Mouse (Mus musculus) cerebellum, adult (tissue): Measurements from ENCODE around the gene Taok3.

Experiments
- ATAC-seq: cut with Nextera tagmentation; 2 replicates; pipeline ENCODE4 v1.9.2; 2017; ENCODE audit warnings: mild to moderate bottlenecking, moderate library complexity, mixed read lengths; ENCODE audit not compliant: insufficient number of reproducible peaks, low FRiP score, low TSS enrichment

Gene Taok3

DNA sequence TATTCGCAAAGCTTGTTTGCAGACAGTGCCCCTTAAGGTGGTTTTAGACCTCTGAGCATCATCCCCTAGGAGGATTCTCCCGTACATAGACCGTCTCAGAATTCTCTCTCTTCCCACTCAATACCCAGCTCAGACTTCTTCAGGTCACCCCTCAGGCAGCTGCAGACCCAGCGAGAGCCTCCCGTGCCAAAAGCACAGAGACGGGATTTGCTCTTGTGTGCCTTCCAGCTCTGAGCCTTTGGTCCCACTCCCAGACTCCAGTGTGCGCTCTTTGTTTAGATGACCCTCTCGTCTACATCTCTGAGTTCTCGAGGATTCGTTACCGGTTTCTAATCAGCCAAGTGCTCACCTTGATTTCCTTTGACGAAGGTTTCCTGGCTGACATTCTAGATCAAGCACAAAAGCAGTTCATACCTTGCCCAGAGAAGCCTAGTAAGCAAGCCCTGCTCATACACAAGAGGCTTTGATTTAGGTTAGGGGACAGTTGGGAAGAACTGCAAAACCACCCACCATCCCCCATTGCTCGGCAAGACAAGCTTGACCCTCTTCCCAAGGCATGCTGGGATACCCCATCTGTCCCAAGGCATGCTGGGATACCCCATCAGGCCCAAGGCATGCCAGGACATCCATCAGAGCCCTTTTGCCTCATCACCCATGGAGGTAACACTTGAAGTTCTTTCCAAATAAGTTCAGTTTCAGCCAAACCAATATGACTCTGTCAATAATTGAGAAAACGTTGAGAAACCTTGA lies 48.6 kb downstream of the Taok3 start:
- no peak for ATAC-seq

DNA sequence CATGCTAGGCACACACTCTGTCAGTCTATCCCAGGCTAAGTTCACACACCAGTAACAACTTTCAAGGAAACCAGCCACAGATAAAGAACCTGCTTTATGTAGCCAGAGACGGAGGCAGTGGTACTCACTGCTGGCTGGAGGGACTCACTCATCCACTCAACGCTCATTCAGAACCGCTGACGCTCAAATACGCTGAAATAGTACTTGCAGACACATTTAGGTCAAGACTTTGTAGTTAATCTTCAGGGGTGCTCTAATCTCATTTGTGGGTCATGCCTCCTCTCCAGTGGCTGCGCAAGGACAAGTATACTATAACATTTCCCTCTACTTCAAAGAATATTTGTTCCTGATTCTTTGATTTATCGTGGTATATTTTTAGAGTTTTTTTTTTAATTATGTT lies 54.1 kb downstream of the Taok3 start:
- no peak for ATAC-seq

DNA sequence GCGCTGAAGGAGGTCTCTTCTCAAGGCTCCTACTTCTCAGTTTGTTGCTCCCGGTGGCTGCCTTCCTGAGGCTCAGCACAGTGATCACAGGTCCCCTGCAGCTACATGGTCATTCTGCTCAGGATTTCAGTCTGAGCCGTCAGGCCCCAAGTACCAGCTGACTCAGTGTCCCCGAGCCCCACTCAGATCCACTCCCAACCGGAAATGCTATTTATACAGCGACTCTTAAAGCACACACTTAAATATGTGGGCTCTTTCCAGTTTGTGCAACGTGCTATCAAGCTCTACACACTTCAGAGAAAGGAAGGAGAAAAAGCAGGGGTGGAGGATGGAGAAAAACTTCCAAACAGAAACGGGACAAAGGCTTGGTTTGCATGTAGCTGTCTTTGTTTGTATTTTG lies 56.0 kb downstream of the Taok3 start:
- ATAC-seq: no peak

DNA sequence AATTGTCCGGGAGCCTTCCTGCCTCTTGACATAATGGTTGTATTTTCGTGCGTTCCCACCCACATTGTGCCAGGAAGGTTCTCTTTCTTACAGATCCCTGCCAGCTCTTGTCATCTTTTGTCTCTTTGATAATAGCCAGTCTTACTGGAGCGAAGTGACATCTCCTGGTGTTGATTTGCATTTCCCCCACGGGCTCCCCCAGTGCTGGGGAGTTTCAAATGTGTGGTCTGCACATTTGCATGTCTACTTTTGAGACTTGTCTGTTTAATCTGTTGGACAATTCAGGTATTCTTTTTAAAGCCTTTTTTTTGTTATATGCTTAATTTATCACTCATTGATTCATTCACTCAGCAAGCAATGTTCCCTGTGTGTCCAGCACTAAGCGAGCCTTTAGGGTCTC lies 58.1 kb downstream of the Taok3 start:
- ATAC-seq: no peak

DNA sequence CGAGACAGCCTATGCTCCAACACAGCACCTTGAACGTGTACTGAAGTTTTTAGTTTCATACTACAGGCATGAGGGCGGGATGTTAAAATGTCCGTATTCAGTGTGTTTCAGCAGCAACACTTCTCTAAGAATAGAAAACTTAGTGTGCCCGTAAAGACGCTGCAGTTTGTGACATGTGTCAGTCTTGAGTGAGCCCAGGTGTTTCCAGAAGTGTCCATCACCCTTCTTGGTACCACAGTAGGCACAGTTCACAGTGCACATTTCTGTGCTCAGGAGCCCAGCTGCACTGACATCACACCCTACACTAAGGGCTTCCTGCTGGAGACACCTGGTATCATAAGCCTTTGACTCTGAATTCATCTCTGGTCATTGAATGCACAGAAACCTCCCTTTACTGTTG lies 58.6 kb downstream of the Taok3 start:
- ATAC-seq: no peak

DNA sequence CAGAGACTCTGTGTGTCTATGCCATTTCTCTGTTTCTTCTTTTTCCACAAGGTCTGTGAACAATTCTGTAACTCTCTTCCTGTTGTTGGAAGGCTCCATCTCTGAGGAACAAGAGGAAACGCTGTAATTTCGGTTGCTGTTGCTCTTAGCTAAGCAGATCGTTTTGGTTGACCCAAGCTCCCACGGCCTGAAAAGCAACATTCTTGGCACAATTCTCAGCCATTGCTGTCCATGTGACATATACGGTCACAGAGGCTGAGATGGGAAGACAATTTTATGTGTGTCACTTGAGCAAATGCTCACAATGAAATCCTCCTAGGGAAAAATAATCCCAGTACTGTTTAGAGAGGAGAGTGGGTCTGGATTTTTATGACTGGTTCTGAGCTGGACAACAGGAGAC lies 62.0 kb downstream of the Taok3 start:
- no peak for ATAC-seq

DNA sequence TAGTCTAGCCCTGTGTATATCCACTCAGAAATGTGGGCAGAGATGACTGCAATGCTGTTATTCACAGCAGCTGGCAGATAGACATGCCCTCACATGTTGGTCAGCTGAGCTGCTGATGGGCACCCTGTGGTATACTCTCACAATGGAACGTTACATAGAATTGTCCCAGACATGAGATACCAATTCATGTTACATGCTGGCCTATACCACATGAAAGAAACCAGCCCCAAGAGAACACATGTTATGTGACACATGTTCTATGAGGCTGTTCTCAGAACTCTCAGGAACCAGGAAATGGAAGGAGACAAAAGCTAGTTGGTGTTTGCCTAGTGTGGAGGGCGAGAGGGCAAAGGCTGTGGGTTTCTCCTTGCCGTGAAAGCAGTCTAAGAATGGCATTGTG lies 62.5 kb downstream of the Taok3 start:
- no peak for ATAC-seq

DNA sequence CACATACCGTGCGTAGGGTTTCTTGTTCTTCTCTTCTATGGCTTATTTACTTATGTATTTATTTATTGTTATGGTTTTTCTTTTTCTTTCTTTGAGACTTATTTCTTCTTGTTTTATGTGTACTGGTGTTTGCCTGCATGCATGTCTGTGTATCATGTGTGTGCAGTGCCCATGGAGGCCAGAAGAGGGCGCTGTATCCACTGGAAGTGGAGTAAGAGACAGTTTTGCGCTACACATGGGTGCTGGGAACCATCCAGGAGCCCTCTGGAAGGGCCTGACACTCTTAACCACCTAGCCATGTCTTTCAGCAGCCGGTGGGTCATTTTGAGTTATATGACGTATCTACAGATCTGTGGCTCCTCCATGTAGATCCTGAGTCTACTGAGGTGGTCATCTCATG lies 64.9 kb downstream of the Taok3 start:
- no peak for ATAC-seq

DNA sequence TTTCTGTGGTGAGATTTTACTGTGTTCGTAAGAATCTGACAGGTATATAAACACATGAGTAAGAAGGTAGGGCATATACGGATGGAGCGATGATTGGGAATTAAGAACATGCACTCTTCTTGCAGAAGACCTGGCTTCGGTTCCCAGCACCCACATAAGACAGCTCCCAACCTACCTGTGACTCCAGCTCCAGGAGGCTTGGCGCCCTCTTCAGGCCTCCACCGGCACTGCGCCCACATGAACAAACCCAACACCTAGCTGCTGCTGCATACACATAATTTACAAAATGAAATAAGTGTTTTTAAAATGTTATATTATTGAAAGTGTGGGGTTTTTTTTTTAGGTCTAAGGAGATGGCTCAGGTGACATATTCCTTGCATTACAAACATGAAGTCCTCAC lies 65.7 kb downstream of the Taok3 start:
- ATAC-seq: no peak

DNA sequence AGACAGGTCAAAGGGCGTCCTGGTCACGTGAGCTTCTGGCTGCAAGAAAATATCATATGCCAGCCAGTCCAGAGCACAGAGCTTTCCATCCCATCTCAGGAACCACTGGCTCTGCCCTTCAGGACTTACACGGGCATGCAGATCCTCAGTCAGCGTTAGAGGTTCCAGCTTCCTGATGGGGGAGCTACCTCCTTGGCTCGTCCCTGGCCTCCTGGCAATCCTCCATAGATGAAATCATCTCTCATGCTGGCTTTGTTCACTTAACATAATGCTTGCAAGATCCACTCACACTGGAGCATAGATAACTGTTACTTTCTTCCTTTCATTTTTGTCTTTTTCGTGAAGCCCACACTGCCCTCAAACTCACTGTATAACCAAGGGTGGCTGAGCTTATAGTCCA lies 72.1 kb downstream of the Taok3 start:
- no peak for ATAC-seq

DNA sequence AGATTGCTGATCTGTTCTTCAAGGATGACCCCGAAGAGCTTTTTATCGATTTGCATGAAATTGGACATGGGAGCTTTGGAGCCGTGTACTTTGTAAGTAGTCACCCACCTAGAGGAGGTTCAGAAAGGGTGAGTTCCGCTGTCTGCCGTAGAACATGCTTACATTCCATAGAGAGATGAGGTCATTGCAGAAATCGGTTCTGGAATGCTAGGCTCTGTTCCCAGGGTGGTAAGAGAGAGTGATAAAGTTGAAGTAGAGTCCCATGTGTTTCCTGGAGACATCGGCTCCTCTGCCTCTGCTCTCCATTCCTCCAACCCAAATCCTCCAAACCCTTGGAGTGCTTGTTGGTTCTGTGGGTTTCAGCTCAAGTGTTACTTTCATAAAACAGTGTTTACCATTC lies 73.8 kb downstream of the Taok3 start:
- no peak for ATAC-seq

DNA sequence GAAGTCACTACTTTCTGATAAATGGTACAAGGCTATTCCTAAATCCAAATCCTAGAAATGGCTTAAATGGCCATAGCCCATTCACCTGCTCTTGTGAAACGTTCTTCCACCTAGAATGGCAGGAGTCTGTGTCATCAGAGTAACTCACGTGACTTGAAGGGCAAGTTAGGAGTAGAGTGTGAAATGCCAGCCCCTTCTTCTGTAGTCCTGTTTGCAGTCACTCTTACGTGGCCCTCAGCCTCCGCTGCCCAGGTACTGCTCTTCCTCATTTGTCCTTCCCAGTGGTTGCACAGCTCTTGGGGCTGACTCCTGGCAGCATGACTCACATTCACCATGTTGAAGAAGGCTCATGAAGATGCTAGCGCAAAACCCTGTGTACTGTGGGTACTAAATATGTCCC lies 74.7 kb downstream of the Taok3 start:
- no peak for ATAC-seq

DNA sequence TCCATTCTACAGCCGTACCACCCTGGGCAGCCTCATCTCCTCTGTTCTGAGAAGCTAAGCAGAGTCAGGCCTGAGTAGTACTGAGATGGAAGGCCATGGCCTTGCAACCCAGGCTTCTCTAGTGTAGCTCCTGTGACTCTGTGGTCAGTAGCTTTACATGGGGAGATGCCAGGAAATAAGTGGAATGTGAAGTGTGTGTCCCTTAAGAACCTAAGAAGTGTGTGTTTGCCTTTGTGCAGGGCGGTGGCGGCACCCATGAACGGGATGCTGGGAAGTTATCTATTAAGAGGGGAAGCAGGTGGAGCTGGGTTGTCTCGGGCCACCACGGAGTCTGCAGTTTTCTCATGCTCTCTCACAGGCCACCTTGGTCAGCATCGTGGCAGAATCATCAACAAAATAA lies 76.6 kb downstream of the Taok3 start:
- ATAC-seq: no peak

DNA sequence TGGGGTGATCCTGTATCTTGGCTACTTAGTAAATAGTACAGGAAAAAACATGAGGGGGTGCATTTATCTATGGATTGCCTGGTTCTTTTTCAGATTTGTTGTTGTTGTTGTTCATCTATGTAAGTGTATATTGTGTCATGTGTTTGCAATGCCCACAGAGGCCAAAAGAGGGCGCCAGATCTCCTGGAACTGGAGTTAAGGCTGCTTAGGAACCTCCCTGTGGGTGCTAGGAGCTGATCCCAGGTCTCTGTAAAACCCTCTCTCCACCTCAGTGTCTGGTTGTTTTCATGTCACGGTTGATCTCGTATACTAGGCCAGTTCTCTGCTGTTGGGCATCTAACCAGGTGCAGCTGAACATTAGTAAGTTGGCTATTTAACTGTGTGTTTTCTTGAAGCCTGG lies 78.5 kb downstream of the Taok3 start:
- ATAC-seq: no peak

DNA sequence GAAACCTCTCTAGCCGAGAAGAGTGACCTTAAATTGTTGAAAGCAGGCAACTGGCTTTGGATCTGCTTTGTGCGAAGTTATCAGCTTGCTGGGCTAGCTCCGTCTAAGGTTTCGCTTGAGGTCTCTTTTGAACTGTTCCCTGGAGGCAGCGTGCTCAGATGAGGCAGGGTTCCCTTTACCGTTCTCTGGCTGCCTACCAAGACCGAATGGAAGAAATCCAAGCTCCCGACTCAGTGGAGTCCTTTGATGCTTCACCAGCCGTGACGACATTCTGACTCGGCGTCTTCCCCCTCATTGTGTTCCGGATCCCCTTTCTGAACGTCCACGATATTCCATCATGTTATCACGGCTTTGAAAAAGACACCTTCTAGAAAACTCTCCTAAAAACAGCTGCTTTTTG lies 87.4 kb downstream of the Taok3 start:
- no peak for ATAC-seq

DNA sequence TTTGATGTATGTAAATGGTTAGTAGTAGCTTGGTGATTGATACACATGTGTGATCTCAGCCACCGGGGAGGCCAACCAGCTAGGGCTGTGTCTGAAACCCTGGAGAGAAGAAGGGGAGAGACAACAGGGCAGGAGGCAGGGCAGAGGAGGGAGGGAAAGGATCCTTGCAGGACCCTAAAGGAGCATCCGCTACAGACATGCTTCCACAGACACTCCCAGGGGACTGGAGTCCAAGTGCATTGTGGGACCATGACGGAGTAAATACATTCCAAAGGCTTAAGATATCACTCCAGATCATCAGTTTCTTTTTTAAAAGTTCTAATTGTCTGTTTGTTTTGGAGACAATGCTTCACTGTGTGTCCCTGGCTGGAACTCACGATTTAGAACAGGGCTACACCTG lies 94.1 kb downstream of the Taok3 start:
- ATAC-seq: no peak

DNA sequence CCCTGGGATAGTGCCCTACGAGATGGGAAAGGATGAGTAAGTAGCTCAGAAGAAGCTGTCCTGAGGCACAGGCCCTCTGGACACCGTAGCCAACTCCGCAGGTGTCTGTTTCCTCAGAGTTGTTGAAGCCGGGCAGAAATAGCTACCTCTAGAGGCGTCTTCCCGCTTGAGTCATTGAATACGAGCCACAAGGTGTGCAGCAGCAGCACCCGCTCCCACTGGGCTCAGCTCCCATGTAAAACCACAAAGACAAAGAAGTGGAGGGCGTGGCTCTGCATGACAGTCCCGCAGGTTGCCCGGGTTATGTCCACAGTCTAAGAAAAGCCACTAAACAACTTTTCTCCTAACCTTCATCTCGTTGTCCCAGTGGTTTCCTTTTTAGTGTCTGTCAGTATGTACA lies 111.1 kb downstream of the Taok3 start:
- no peak for ATAC-seq

DNA sequence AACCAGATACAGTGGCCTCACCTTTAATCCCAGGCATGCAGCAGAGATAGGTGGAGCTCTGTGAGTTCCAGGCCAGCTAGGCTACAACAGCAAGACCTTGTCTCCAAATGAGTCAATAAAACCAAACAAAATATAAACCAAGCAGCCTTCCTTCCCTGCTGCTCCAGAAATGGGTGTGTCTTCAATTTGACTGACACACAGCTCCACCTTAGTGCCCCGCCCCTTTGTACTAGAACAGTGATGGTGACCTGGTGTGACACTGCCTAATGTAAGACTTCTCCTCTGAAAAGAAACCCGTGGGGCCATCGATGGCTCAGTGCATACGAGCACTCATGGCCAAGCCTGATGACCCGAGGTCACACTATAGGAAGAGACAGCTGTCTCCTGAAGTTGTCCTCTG lies 116.6 kb downstream of the Taok3 start:
- no peak for ATAC-seq

DNA sequence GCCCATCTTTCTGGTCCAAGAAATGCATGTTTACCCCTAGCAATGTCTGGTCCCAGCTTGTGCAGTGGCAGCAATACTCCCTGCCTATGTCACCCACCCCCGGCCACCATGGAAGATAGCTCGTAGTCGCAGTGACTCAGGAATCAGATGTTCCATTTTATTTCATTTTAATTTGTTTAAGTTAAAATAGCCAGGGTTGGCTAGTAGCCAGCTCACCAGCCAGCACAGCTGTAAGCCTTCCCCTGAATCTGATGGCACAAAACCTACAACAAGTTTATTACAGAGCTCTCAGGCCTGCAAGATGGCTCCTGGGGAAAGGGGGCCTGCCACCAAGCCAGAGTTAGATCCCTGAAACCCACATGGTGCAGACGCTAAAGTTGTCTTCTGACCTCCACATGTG lies 119.2 kb downstream of the Taok3 start:
- no peak for ATAC-seq

DNA sequence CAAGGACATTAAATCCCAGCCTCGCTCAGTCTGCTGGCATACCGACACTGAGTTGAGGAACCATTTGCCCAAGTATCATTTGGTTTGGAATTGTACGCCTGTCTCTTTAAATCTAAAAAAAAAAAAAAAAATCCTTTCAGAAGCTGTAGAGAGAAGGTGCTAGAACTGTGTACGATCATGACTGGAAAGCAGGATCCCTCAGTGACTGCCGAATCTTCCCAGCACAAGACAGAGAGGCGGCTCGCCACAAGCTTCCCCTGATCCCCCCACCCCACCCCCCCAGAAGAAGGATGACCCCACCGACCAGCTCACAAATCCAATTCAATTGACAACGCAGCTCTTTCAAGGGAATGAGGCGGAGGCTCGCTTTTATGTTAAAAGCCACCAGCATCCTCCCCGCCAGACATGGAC lies 120.4 kb downstream of the Taok3 start:
- ATAC-seq: peak; percentile 42; the same call in 1 of the 2 replicates

DNA sequence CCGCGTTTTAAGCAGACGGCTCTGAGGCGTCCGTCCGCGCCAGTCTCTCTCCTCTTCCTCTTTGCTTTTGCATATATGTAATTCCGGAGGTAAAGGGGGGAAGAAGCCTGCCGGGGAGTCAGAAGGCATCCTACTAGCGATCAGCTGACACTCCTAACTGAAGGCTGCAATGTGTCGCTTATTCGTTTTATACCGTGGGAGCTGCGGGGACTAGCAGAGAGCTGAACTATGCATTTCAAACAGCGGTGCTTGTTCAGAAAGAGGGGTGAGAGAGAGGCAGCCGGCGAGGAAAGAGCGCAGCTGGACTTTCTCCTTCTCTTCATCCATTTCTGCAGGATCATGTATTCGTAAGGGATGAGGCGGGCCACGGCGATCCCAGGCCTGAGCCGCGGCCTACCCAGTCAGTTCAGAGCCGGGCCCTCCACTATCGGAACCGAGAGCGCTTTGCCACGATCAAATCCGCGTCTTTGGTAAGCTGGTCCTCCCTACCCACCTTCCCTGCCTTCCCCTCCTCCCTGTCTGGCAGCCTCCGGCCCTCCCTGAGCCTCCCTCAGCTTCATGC lies 120.9 kb downstream of the Taok3 start:
- ATAC-seq: peak; percentile 39; the same call in 1 of the 2 replicates

DNA sequence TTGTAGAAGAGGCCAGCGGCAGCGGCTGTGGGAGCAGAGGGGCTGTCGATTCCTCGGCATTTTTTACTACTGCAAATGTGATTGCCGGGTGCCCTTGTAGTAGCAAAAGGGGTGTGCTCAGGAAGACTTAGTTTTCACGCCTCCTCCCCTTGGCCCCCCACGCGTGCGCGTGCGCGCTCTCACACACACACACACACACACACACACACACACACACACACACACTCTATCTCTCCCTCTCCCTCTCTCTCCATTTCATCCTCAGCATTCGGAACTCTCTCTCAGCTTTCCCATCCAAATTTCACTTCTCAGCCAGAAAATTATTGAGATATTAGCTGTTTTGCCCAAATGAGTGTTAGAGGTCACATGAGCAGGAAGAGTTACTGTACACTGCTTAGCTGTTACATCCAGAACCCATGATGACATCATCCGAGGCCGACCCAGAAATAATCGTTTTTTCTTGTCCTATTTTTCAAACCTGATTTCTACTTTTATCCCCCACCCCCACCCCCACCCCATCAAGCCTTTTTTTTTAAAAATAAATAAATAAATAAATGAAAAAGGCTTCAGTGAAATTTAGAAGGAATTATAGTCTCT lies 122.1 kb downstream of the Taok3 start:
- no peak for ATAC-seq
